Mouse (Mus musculus) ES-Bruce4 (cell line): ENCODE results near the gene E2f1.

Experiments used
- CTCF ChIP-seq: IDR thresholded peaks from one replicate; pipeline ENCODE4 v1.8.1; 2011; ENCODE audit warnings: low read depth, low read length
- EP300 ChIP-seq: IDR thresholded peaks from 2 replicates; pipeline ENCODE4 v1.6.1; 2011; ENCODE audit warnings: low read depth, low read length; ENCODE audit not compliant: insufficient read depth
- POLR2A ChIP-seq: IDR thresholded peaks from one replicate; pipeline ENCODE4 v1.8.1; 2011; ENCODE audit warnings: low read length; ENCODE audit not compliant: insufficient read depth

DNA sequence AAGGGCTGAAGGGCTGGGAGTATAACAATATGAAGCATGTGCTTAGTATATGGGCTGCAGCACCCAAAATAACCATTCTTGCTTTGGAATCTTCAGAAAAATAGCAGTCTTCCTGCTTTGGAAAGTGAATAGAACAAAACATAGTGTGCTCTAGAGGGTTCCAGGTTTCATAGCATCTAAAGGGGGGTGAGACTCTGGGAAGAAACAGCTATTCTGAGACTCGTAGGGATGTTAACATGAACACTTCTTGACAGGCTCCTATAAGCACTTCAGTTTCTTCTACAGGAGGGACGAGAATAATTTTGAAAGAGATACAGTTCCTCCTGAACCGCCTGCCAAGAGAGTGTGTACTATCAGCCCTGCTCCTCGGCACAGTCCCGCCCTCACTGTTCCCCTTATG is 52.3 kb downstream of the E2f1 start:
- TF ChIP-seq CTCF (no peak), POLR2A (no peak), EP300 (no peak)
